Mouse (Mus musculus) CH12.LX (cell line): ENCODE results near the gene Rhpn2. TPM values are rescaled to one million over a fixed set of nuclear protein-coding genes. Genes with fewer than 3 reads are reported as not detected.

Source experiments
- DNase-seq: peaks from one replicate; pipeline ENCODE4 v3.0.0-alpha.2; 2013; ENCODE audit errors: extremely low read depth
- H3K27ac ChIP-seq: 2 replicates; pipeline ENCODE4 v1.5.1; 2012; ENCODE audit warnings: low read depth, mild to moderate bottlenecking, control low read depth, moderate library complexity; ENCODE audit not compliant: insufficient read depth
- H3K27me3 ChIP-seq: replicated peaks from 2 replicates; pipeline ENCODE3; 2012; ENCODE audit warnings: inconsistent platforms
- H3K36me3 ChIP-seq, 2 experiments: replicated peaks in 1 of 2; 2 replicates each; pipeline versions ENCODE3 to v1.6.1; 2012; ENCODE audit warnings: inconsistent platforms in 1 of 2, low read length in 1 of 2, mild to moderate bottlenecking in 1 of 2, mixed read lengths in 1 of 2, moderate library complexity in 1 of 2; ENCODE audit not compliant: control insufficient read depth in 1 of 2, insufficient read depth in 1 of 2
- H3K4me1 ChIP-seq, 2 experiments: 2 replicates each; pipeline ENCODE4 v1.6.1; 2012; ENCODE audit warnings: inconsistent platforms in 1 of 2, moderate library complexity in 1 of 2; ENCODE audit not compliant: insufficient read depth in 2 of 2, control insufficient read depth in 1 of 2
- H3K4me2 ChIP-seq: 2 replicates; pipeline ENCODE4 v1.6.1; 2012; ENCODE audit warnings: low read depth, mild to moderate bottlenecking, control low read depth; ENCODE audit not compliant: poor library complexity, insufficient read depth, severe bottlenecking
- H3K4me3 ChIP-seq, 3 experiments: fragments of 150-350 bp in 1 of 3; sonication (generic) in 1 of 3; replicated peaks in 1 of 3; 2 replicates each; pipeline versions ENCODE3 to v1.5.1; 2011 to 2012; ENCODE audit warnings: low read depth in 2 of 3, low read length in 2 of 3, mild to moderate bottlenecking in 2 of 3, moderate library complexity in 2 of 3, control low read depth in 1 of 3, improper control_type of control experiment in 1 of 3, inconsistent platforms in 1 of 3, mixed read lengths in 1 of 3; ENCODE audit not compliant: poor library complexity in 1 of 3
- H3K79me2 ChIP-seq: replicated peaks from 2 replicates; pipeline ENCODE4 v1.6.1; 2012; ENCODE audit warnings: mild to moderate bottlenecking, moderate library complexity; ENCODE audit not compliant: control insufficient read depth, poor library complexity, insufficient read depth, severe bottlenecking; ENCODE audit errors: extremely low read depth
- H3K9ac ChIP-seq: 2 replicates; pipeline ENCODE4 v1.6.1; 2012; ENCODE audit warnings: low read depth, mild to moderate bottlenecking, control low read depth, moderate library complexity; ENCODE audit not compliant: insufficient read depth
- H3K9me3 ChIP-seq: replicated peaks from 2 replicates; pipeline ENCODE3; 2012; ENCODE audit warnings: low read length, inconsistent platforms, mixed read lengths
- CHD1 ChIP-seq: IDR thresholded peaks from 2 replicates; pipeline ENCODE4 v1.6.1; 2012; ENCODE audit warnings: low read depth, low read length, improper control_type of control experiment, inconsistent platforms
- CTCF ChIP-seq, 2 experiments: IDR thresholded peaks in 1 of 2; conservative IDR thresholded peaks in 1 of 2; 2 replicates each; pipeline ENCODE4 v1.5.1; 2011 to 2012; ENCODE audit warnings: low read depth in 2 of 2, low read length in 2 of 2, improper control_type of control experiment in 1 of 2, inconsistent platforms in 1 of 2, mild to moderate bottlenecking in 1 of 2, moderate library complexity in 1 of 2
- ELF1 ChIP-seq: IDR thresholded peaks from 2 replicates; pipeline ENCODE4 v1.6.1; 2014; ENCODE audit warnings: low read depth, mild to moderate bottlenecking, inconsistent platforms, low read length, improper control_type of control experiment
- GABPA ChIP-seq: IDR thresholded peaks from 2 replicates; pipeline ENCODE4 v1.6.1; 2012; ENCODE audit warnings: low read depth, low read length, improper control_type of control experiment, inconsistent platforms; ENCODE audit not compliant: insufficient replicate concordance
- HCFC1 ChIP-seq: IDR thresholded peaks from 2 replicates; pipeline ENCODE4 v1.6.1; 2012; ENCODE audit warnings: low read depth, mild to moderate bottlenecking, inconsistent platforms, low read length, improper control_type of control experiment
- IRF4 ChIP-seq: IDR thresholded peaks from 2 replicates; pipeline ENCODE4 v1.6.1; 2014; ENCODE audit warnings: low read depth, mild to moderate bottlenecking, inconsistent platforms, low read length, improper control_type of control experiment
- JUN ChIP-seq: IDR thresholded peaks from 2 replicates; pipeline ENCODE4 v1.6.1; 2011; ENCODE audit warnings: low read depth, mild to moderate bottlenecking, low read length, improper control_type of control experiment, moderate library complexity; ENCODE audit not compliant: insufficient read depth
- JUND ChIP-seq: conservative IDR thresholded peaks from 2 replicates; pipeline ENCODE4 v1.6.1; 2011; ENCODE audit warnings: low read depth, low read length, improper control_type of control experiment
- KAT2A ChIP-seq: IDR thresholded peaks from 2 replicates; pipeline ENCODE4 v1.6.1; 2012; ENCODE audit warnings: low read length, improper control_type of control experiment, inconsistent platforms; ENCODE audit not compliant: insufficient replicate concordance
- MAFK ChIP-seq: IDR thresholded peaks from 2 replicates; pipeline ENCODE4 v1.6.1; 2011; ENCODE audit warnings: low read length, improper control_type of control experiment; ENCODE audit not compliant: insufficient replicate concordance
- MAX ChIP-seq: IDR thresholded peaks from 2 replicates; pipeline ENCODE4 v1.6.1; 2011; ENCODE audit warnings: low read length, improper control_type of control experiment
- MAZ ChIP-seq: IDR thresholded peaks from 2 replicates; pipeline ENCODE4 v1.6.1; 2012; ENCODE audit warnings: low read depth, mild to moderate bottlenecking, inconsistent platforms, low read length, improper control_type of control experiment, moderate library complexity
- MEF2A ChIP-seq: IDR thresholded peaks from 2 replicates; pipeline ENCODE4 v1.6.1; 2014; ENCODE audit warnings: low read depth, mild to moderate bottlenecking, inconsistent platforms, low read length, improper control_type of control experiment, borderline replicate concordance
- MYC ChIP-seq: IDR thresholded peaks from 2 replicates; pipeline ENCODE4 v1.6.1; 2011; ENCODE audit warnings: low read depth, mild to moderate bottlenecking, improper control_type of control experiment, low read length
- NELFE ChIP-seq: IDR thresholded peaks from 2 replicates; pipeline ENCODE4 v1.6.1; 2011; ENCODE audit warnings: low read depth, low read length, improper control_type of control experiment
- NRF1 ChIP-seq: IDR thresholded peaks from 2 replicates; pipeline ENCODE4 v1.6.1; 2014; ENCODE audit warnings: low read depth, mild to moderate bottlenecking, inconsistent platforms, low read length, improper control_type of control experiment, moderate library complexity
- PAX5 ChIP-seq: IDR thresholded peaks from 2 replicates; pipeline ENCODE4 v1.6.1; 2012; ENCODE audit warnings: low read length, inconsistent platforms, mixed read lengths
- RAD21 ChIP-seq: IDR thresholded peaks from 2 replicates; pipeline ENCODE4 v1.6.1; 2011; ENCODE audit warnings: low read depth, mild to moderate bottlenecking, low read length, improper control_type of control experiment, moderate library complexity
- RCOR1 ChIP-seq: conservative IDR thresholded peaks from 2 replicates; pipeline ENCODE4 v1.6.1; 2012; ENCODE audit warnings: low read depth, mild to moderate bottlenecking, inconsistent platforms, low read length, improper control_type of control experiment
- SMC3 ChIP-seq: IDR thresholded peaks from 2 replicates; pipeline ENCODE4 v1.6.1; 2011; ENCODE audit warnings: low read depth, low read length, improper control_type of control experiment
- UBTF ChIP-seq: IDR thresholded peaks from 2 replicates; pipeline ENCODE4 v1.6.1; 2012; ENCODE audit warnings: low read depth, mild to moderate bottlenecking, inconsistent platforms, low read length, improper control_type of control experiment, moderate library complexity
- USF1 ChIP-seq: IDR thresholded peaks from 2 replicates; pipeline ENCODE4 v1.6.1; 2014; ENCODE audit warnings: low read depth, mild to moderate bottlenecking, inconsistent platforms, low read length, improper control_type of control experiment
- ZKSCAN1 ChIP-seq: IDR thresholded peaks from 2 replicates; pipeline ENCODE4 v1.6.1; 2012; ENCODE audit warnings: low read depth, inconsistent platforms, low read length, improper control_type of control experiment, borderline replicate concordance
- ZMIZ1 ChIP-seq: IDR thresholded peaks from 2 replicates; pipeline ENCODE4 v1.6.1; 2012; ENCODE audit warnings: low read depth, mild to moderate bottlenecking, inconsistent platforms, low read length, improper control_type of control experiment
- dilution Hi-C: fragments of 300-500 bp; cut with MboI; formaldehyde crosslinking; loops from 2 replicates; pipeline ENCODE4 v1.14.3; 2020; ENCODE audit warnings: low sequenced_read_pairs; ENCODE audit not compliant: extremely low pct_unique_long_range_greater_than_20kb, extremely low pct_ligation_motif_present
- in situ Hi-C: fragments of 300-500 bp; cut with MboI; formaldehyde crosslinking; loops from 3 replicates; pipeline ENCODE4 v1.14.3; 2019; ENCODE audit warnings: low sequenced_read_pairs, low pct_ligation_motif_present, low pct_unique_long_range_greater_than_20kb, mixed read lengths
- polyA plus RNA-seq: library from polyadenylated mRNA; unstranded; fragments of >175 nt; gene quantifications from 2 replicates; pipeline ENCODE4 v1.2.1, GENCODE M21; 2012; ENCODE audit warnings: low read depth; ENCODE audit not compliant: insufficient read length
- total RNA-seq, 2 experiments: library from RNA; depleted of rRNA; stranded (reverse); fragments of 300-350 nt in 1 of 2; fragments of >200 nt in 1 of 2; gene quantifications; 2 replicates each; pipeline ENCODE4 v1.2.3; 2012 to 2014

Gene Rhpn2
- total and polyA plus RNA-seq, 3 experiments = 0.13 to 0.63 (median 0.17) TPM

- TF ChIP-seq SMC3 (peak; percentile 20; the same call in 1 of the 2 replicates), CTCF (conservative IDR thresholded peaks at IDR 0.05 in 1 of 2, IDR thresholded peaks at IDR 0.05 in 1 of 2; ENCODE audit: low read depth in 2 of 2, low read length in 2 of 2) (peak in 1 of 2 experiments; percentile 44; a peak in 2 of 4 replicates), JUN (no peak), RAD21 (peak; percentile 25), MAFK (no peak)
- no peak overlapping the region for H3K4me2 ChIP-seq
- in situ Hi-C loops = no loop called here
- H3K4me3 ChIP-seq = no peak overlapping the region
- DNase-seq = no peak
- no peaks in the 10 kb centered on the region for H3K4me1 ChIP-seq
- no peak overlapping the region for H3K27ac ChIP-seq
- no peaks in the 10 kb centered on the region for H3K79me2 ChIP-seq
- peaks cover 58 to 83% of the 10 kb centered on the region in 2 experiments for H3K36me3 ChIP-seq
- dilution Hi-C loops = no loop called here
- no peaks in the 10 kb centered on the region for H3K27me3 ChIP-seq
- H3K9me3 ChIP-seq = no peaks in the 10 kb centered on the region
- H3K9ac ChIP-seq = no peak overlapping the region
These were observed 36.1 kb upstream of the Rhpn2 start for GRCm38 (mm10) chr7:35297886-35298285.

DNA sequence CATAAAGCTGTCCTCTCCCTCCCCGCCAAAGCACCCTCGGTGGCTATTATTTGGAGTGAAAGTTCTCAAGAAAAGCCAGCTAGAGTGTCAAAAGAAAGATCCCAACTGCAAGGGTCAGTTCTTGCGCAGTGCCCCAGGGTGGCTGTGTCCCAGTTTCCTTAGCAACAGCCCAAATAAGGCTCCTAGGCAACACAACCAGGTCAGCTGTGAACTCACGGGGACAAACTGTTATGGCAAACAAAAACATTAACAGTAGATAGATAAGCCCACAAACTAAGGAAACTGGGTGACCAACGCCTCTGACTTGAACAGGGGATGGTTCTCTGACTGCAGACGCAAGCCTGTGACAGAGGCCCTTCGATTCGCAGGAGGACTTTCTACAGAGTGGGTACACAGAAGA lies 34.3 kb upstream of the Rhpn2 start:
- Histone ChIP-seq H3K79me2 (no peaks in the 10 kb centered on the region), H3K4me1 (no peaks in the 10 kb centered on the region), H3K27ac (no peak overlapping the region), H3K36me3 (peaks cover 52 to 76% of the 10 kb centered on the region in 2 experiments), H3K4me2 (no peak overlapping the region), H3K9me3 (no peaks in the 10 kb centered on the region), H3K4me3 (no peak overlapping the region), H3K27me3 (no peaks in the 10 kb centered on the region), H3K9ac (no peak overlapping the region)
- dilution Hi-C loops = no loop called here
- in situ Hi-C loops = no loop called here
- DNase-seq = no peak
- TF ChIP-seq NRF1 = no peak
- TF ChIP-seq JUND = no peak
- TF ChIP-seq NELFE = no peak

- no peak for DNase-seq
- in situ Hi-C loops = no loop called here
- H3K79me2 ChIP-seq = no peaks in the 10 kb centered on the region
- no peak overlapping the region for H3K27ac ChIP-seq
- no peak overlapping the region for H3K4me2 ChIP-seq
- no peak overlapping the region for H3K4me3 ChIP-seq
- dilution Hi-C loops = no loop called here
- no peak overlapping the region for H3K9ac ChIP-seq
- no peaks in the 10 kb centered on the region for H3K4me1 ChIP-seq
- no peaks in the 10 kb centered on the region for H3K27me3 ChIP-seq
- TF ChIP-seq ZKSCAN1 (no peak), MAX (no peak), JUN (no peak), GABPA (no peak), MAZ (no peak), RCOR1 (no peak), CHD1 (no peak), ELF1 (no peak), IRF4 (no peak), PAX5 (no peak), USF1 (no peak), JUND (no peak), ZMIZ1 (no peak), UBTF (no peak), MYC (no peak), CTCF (conservative IDR thresholded peaks at IDR 0.05 in 1 of 2, IDR thresholded peaks at IDR 0.05 in 1 of 2; ENCODE audit: low read depth in 2 of 2, low read length in 2 of 2) (no peak), MEF2A (no peak), HCFC1 (no peak), KAT2A (no peak)
- H3K9me3 ChIP-seq = no peaks in the 10 kb centered on the region
- peaks cover 51 to 76% of the 10 kb centered on the region in 2 experiments for H3K36me3 ChIP-seq
These were observed 33.2 kb upstream of the Rhpn2 start for GRCm38 (mm10) chr7:35300792-35301191.
